Mouse (Mus musculus): Measurements from ENCODE around the gene Grik5.

GRCm38 (mm10) chr7:24964288-24964687 lies 107.9 kb downstream of the Grik5 start:
- TF ChIP-seq POLR2A (IDR thresholded peaks at IDR 0.05; ENCODE audit: borderline replicate concordance, extremely low read depth, insufficient read depth, insufficient read length, poor library complexity, severe bottlenecking) (no peak), CTCF (IDR thresholded peaks at IDR 0.05; ENCODE audit: borderline replicate concordance, extremely low read depth, insufficient read depth, insufficient read length) (no peak)

All from brain, embryonic 14.5 days (tissue).